Mouse (Mus musculus): ENCODE measurements around the gene Ctsk. TPM values are rescaled to one million over a fixed set of nuclear protein-coding genes. Genes with fewer than 3 reads are reported as not detected.

Gene Ctsk
- polyA plus RNA-seq (2014; fragmentation: Nextera tagmentation; extraction: Ambion mirVana), result 3.0 and 3.6 TPM in 2 replicates

DNA sequence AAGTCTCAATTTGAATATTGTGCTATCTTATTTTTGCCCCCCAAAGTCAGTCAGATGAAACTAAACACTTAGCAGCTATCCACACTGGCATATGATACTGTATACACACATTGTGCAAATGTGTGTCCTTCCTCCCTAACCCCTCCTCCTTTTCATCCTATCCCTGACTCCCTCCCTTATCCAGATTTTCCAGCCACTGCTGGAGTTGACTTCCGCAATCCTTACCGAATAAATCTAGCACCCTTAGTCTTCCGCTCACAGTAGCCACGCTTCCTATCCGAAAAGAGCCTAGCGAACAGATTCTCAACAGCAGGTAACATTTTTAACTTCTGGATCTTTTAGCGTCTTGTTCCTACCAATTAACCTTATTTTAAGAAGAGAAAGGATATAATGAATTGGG lies at the start of gene Ctsk:
Gene Ctsk (plus strand): TSS at position 233 of the 400 bp plus-strand sequence.
- H3K4me3 ChIP-seq (ENCODE audit: low read length), result no peak within 1 kb of the TSS; the same call in 1 of the 2 replicates
- ATAC-seq (ENCODE audit: low FRiP score, low TSS enrichment), result no peak
- H3K4me1 ChIP-seq (ENCODE audit: control insufficient read depth, insufficient read depth, low read length), result no peaks in the 10 kb centered on the region
- 86% methylated on average over 7 of the region's 7 CpGs for WGBS
- H3K4me2 ChIP-seq (replicated peaks; ENCODE audit: low read depth, low read length), result peak within 1 kb of the TSS; percentile 19; the same call in 1 of the 2 replicates
- H3K9ac ChIP-seq (ENCODE audit: low read depth, low read length), result no peak within 1 kb of the TSS
- no peaks in the 10 kb centered on the region for H3K27me3 ChIP-seq (ENCODE audit: control insufficient read depth, insufficient read depth, low read length)
- no peak within 1 kb of the TSS for H3K27ac ChIP-seq (ENCODE audit: low read depth, low read length)
- H3K9me3 ChIP-seq (ENCODE audit: control insufficient read depth, low read length), result no peaks in the 10 kb centered on the region
- H3K36me3 ChIP-seq (ENCODE audit: control insufficient read depth, insufficient read depth, low read length), result peaks cover 25% of the 10 kb centered on the region

GRCm38 (mm10) chr3:95450408-95450807 lies 48.6 kb upstream of the Ctsk start:
- Histone ChIP-seq H3K9ac (ENCODE audit: low read depth, low read length) (no peak overlapping the region), H3K4me2 (replicated peaks; ENCODE audit: low read depth, low read length) (no peak overlapping the region), H3K27me3 (ENCODE audit: control insufficient read depth, insufficient read depth, low read length) (no peaks in the 10 kb centered on the region), H3K27ac (ENCODE audit: low read depth, low read length) (no peak overlapping the region), H3K36me3 (ENCODE audit: control insufficient read depth, insufficient read depth, low read length) (peaks cover 35% of the 10 kb centered on the region), H3K9me3 (ENCODE audit: control insufficient read depth, low read length) (no peaks in the 10 kb centered on the region), H3K4me3 (ENCODE audit: low read length) (no peak overlapping the region), H3K4me1 (ENCODE audit: control insufficient read depth, insufficient read depth, low read length) (no peaks in the 10 kb centered on the region)
- 59% methylated on average over 1 of the region's 1 CpGs for WGBS
- ATAC-seq (ENCODE audit: low FRiP score, low TSS enrichment), result no peak

DNA sequence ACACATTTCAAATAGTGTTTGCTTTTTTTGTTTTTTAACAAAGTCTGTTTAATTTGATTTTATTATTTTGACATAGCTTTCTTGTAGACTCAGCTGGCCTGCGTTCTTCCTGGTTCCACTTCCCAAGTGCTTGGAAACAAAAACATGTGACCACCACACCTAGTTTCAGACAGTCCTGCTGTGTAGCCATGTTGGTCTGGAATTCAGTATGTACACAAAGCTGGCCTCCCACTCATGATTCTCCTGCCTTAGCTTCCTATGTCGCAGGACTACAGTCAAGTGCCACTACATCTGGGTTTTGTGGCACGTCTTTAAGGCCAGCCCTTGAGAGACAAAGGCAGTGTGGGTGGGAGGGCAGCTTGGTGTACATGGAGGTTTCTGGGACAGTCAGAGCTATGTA lies 48.1 kb upstream of the Ctsk start:
- no peaks in the 10 kb centered on the region for H3K9me3 ChIP-seq (ENCODE audit: control insufficient read depth, low read length)
- 97% methylated on average over 3 of the region's 3 CpGs for WGBS
- no peak for ATAC-seq (ENCODE audit: low FRiP score, low TSS enrichment)
- H3K4me3 ChIP-seq (ENCODE audit: low read length), result no peak overlapping the region
- peaks cover 35% of the 10 kb centered on the region for H3K36me3 ChIP-seq (ENCODE audit: control insufficient read depth, insufficient read depth, low read length)
- no peak overlapping the region for H3K27ac ChIP-seq (ENCODE audit: low read depth, low read length)
- H3K27me3 ChIP-seq (ENCODE audit: control insufficient read depth, insufficient read depth, low read length), result no peaks in the 10 kb centered on the region
- H3K4me2 ChIP-seq (replicated peaks; ENCODE audit: low read depth, low read length), result no peak overlapping the region
- no peaks in the 10 kb centered on the region for H3K4me1 ChIP-seq (ENCODE audit: control insufficient read depth, insufficient read depth, low read length)
- no peak overlapping the region for H3K9ac ChIP-seq (ENCODE audit: low read depth, low read length)

- Histone ChIP-seq H3K9ac (ENCODE audit: low read depth, low read length) (no peak overlapping the region), H3K9me3 (ENCODE audit: control insufficient read depth, low read length) (no peaks in the 10 kb centered on the region), H3K27ac (ENCODE audit: low read depth, low read length) (no peak overlapping the region), H3K36me3 (ENCODE audit: control insufficient read depth, insufficient read depth, low read length) (peaks cover 25% of the 10 kb centered on the region), H3K27me3 (ENCODE audit: control insufficient read depth, insufficient read depth, low read length) (no peaks in the 10 kb centered on the region), H3K4me2 (replicated peaks; ENCODE audit: low read depth, low read length) (no peak overlapping the region), H3K4me1 (ENCODE audit: control insufficient read depth, insufficient read depth, low read length) (no peaks in the 10 kb centered on the region), H3K4me3 (ENCODE audit: low read length) (no peak overlapping the region)
- no peak for ATAC-seq (ENCODE audit: low FRiP score, low TSS enrichment)
- 97% methylated on average over 5 of the region's 5 CpGs for WGBS
These were observed 42.7 kb upstream of the Ctsk start for GRCm38 (mm10) chr3:95456367-95456766.

DNA sequence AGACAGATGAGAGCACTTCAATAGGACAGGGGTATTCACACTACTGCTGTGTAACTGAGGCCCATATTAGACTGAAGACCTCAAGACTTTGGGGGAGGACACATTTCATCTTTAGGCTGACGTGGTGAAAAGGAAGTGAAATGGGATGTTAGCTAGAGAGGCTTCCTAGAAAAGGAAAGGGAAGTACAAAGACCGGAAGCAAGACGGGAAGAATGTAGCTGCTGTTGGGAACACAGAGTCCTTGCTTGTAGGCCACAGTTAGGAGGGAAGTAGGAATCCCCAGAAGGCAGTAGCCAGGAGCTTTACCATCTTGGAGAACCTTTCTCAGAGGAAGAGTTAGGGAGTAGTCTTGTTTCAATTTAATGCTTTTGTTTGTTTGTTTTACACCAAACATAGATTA lies 41.3 kb upstream of the Ctsk start:
- 80% methylated on average over 3 of the region's 3 CpGs for WGBS
- Histone ChIP-seq H3K9ac (ENCODE audit: low read depth, low read length) (no peak overlapping the region), H3K4me1 (ENCODE audit: control insufficient read depth, insufficient read depth, low read length) (no peaks in the 10 kb centered on the region), H3K27ac (ENCODE audit: low read depth, low read length) (no peak overlapping the region), H3K4me3 (ENCODE audit: low read length) (no peak overlapping the region), H3K4me2 (replicated peaks; ENCODE audit: low read depth, low read length) (no peak overlapping the region), H3K36me3 (ENCODE audit: control insufficient read depth, insufficient read depth, low read length) (peaks cover 18% of the 10 kb centered on the region), H3K27me3 (ENCODE audit: control insufficient read depth, insufficient read depth, low read length) (no peaks in the 10 kb centered on the region), H3K9me3 (ENCODE audit: control insufficient read depth, low read length) (no peaks in the 10 kb centered on the region)
- ATAC-seq (ENCODE audit: low FRiP score, low TSS enrichment), result no peak

- H3K4me2 ChIP-seq (replicated peaks; ENCODE audit: low read depth, low read length), result no peak overlapping the region
- no peak overlapping the region for H3K4me3 ChIP-seq (ENCODE audit: low read length)
- WGBS, result 81% methylated on average over 1 of the region's 1 CpGs
- H3K9me3 ChIP-seq (ENCODE audit: control insufficient read depth, low read length), result no peaks in the 10 kb centered on the region
- H3K4me1 ChIP-seq (ENCODE audit: control insufficient read depth, insufficient read depth, low read length), result no peaks in the 10 kb centered on the region
- no peaks in the 10 kb centered on the region for H3K27me3 ChIP-seq (ENCODE audit: control insufficient read depth, insufficient read depth, low read length)
- H3K27ac ChIP-seq (ENCODE audit: low read depth, low read length), result no peak overlapping the region
- no peak for ATAC-seq (ENCODE audit: low FRiP score, low TSS enrichment)
- H3K9ac ChIP-seq (ENCODE audit: low read depth, low read length), result no peak overlapping the region
- peaks cover 14% of the 10 kb centered on the region for H3K36me3 ChIP-seq (ENCODE audit: control insufficient read depth, insufficient read depth, low read length)
These were observed 39.7 kb upstream of the Ctsk start for GRCm38 (mm10) chr3:95459381-95459780.

DNA sequence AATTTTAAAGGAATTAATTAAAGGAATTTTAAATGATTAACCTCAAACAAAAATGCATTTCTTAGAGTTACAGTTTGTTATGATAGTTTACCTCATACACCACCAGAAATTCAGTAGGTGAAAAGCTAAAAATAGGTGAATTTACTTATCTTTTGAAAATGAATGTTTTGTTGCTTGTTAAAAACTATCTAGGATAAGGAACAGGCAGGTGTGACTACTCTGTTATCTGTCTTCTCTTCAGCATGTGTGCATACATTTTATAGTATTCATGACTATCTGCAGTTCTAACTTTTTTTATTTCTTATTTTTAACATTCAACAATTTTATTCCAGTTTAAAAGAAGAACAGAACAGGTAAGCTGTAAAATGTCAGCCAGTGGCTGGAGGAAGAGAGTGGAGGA lies 35.2 kb upstream of the Ctsk start:
- no peaks in the 10 kb centered on the region for H3K4me1 ChIP-seq (ENCODE audit: control insufficient read depth, insufficient read depth, low read length)
- H3K9ac ChIP-seq (ENCODE audit: low read depth, low read length), result no peak overlapping the region
- no peak overlapping the region for H3K4me2 ChIP-seq (replicated peaks; ENCODE audit: low read depth, low read length)
- no peak overlapping the region for H3K4me3 ChIP-seq (ENCODE audit: low read length)
- peaks cover 16% of the 10 kb centered on the region for H3K36me3 ChIP-seq (ENCODE audit: control insufficient read depth, insufficient read depth, low read length)
- H3K27me3 ChIP-seq (ENCODE audit: control insufficient read depth, insufficient read depth, low read length), result no peaks in the 10 kb centered on the region
- H3K27ac ChIP-seq (ENCODE audit: low read depth, low read length), result no peak overlapping the region
- no peaks in the 10 kb centered on the region for H3K9me3 ChIP-seq (ENCODE audit: control insufficient read depth, low read length)
- ATAC-seq (ENCODE audit: low FRiP score, low TSS enrichment), result no peak

DNA sequence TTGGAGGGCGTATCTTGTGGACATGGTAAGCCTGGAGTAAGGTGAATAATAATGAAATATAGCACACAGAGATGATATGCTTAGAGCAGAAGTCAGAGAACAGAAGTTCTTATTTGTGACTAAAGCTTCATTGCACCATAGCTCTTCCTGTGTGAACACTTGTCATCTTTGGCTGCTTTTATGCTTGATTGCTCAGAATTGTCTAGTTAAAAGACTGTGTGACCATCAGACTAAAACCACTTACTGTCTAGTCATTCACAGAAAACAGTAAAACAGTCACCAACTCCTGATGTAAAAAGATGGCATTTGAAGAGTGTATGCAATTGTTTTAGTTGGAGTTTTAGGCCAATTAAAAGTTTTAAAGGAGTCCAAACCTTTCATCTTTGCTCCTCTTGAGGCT lies 20.1 kb upstream of the Ctsk start:
- Histone ChIP-seq H3K27ac (ENCODE audit: low read depth, low read length) (no peak overlapping the region), H3K9me3 (ENCODE audit: control insufficient read depth, low read length) (no peaks in the 10 kb centered on the region), H3K4me1 (ENCODE audit: control insufficient read depth, insufficient read depth, low read length) (no peaks in the 10 kb centered on the region), H3K4me3 (ENCODE audit: low read length) (no peak overlapping the region), H3K27me3 (ENCODE audit: control insufficient read depth, insufficient read depth, low read length) (no peaks in the 10 kb centered on the region), H3K36me3 (ENCODE audit: control insufficient read depth, insufficient read depth, low read length) (peaks cover 71% of the 10 kb centered on the region), H3K4me2 (replicated peaks; ENCODE audit: low read depth, low read length) (no peak overlapping the region), H3K9ac (ENCODE audit: low read depth, low read length) (no peak overlapping the region)
- WGBS, result 96% methylated on average over 1 of the region's 1 CpGs
- ATAC-seq (ENCODE audit: low FRiP score, low TSS enrichment), result no peak

GRCm38 (mm10) chr3:95486421-95486820 lies 12.6 kb upstream of the Ctsk start:
- Histone ChIP-seq H3K4me3 (ENCODE audit: low read length) (no peak overlapping the region), H3K27me3 (ENCODE audit: control insufficient read depth, insufficient read depth, low read length) (no peaks in the 10 kb centered on the region), H3K4me1 (ENCODE audit: control insufficient read depth, insufficient read depth, low read length) (no peaks in the 10 kb centered on the region), H3K27ac (ENCODE audit: low read depth, low read length) (no peak overlapping the region), H3K36me3 (ENCODE audit: control insufficient read depth, insufficient read depth, low read length) (peaks cover 72% of the 10 kb centered on the region), H3K4me2 (replicated peaks; ENCODE audit: low read depth, low read length) (no peak overlapping the region), H3K9me3 (ENCODE audit: control insufficient read depth, low read length) (no peaks in the 10 kb centered on the region), H3K9ac (ENCODE audit: low read depth, low read length) (no peak overlapping the region)
- WGBS, result 79% methylated on average over 2 of the region's 2 CpGs
- no peak for ATAC-seq (ENCODE audit: low FRiP score, low TSS enrichment)

- Histone ChIP-seq H3K4me2 (replicated peaks; ENCODE audit: low read depth, low read length) (no peak overlapping the region), H3K27ac (ENCODE audit: low read depth, low read length) (no peak overlapping the region), H3K4me1 (ENCODE audit: control insufficient read depth, insufficient read depth, low read length) (no peaks in the 10 kb centered on the region), H3K36me3 (ENCODE audit: control insufficient read depth, insufficient read depth, low read length) (peaks cover 78% of the 10 kb centered on the region), H3K9ac (ENCODE audit: low read depth, low read length) (no peak overlapping the region), H3K4me3 (ENCODE audit: low read length) (no peak overlapping the region), H3K27me3 (ENCODE audit: control insufficient read depth, insufficient read depth, low read length) (no peaks in the 10 kb centered on the region), H3K9me3 (ENCODE audit: control insufficient read depth, low read length) (no peaks in the 10 kb centered on the region)
- no peak for ATAC-seq (ENCODE audit: low FRiP score, low TSS enrichment)
- 95% methylated on average over 3 of the region's 3 CpGs for WGBS
These were observed 10.4 kb upstream of the Ctsk start for GRCm38 (mm10) chr3:95488679-95489078.
